Mouse (Mus musculus): ENCODE measurements at regions not wholly inside any gene's neighbourhood (a gene's known extent, or its start where the extent isn't known, plus 50 kb on each side); places are given as distances from the start of the nearest gene placed in this dataset.

- DNase-seq (ENCODE audit: low read depth, low spot score), result no peak
Observed at GRCm38 (mm10) chr16:75663871-75664270, 71.2 kb downstream of the Rbm11 start.

- no peak for DNase-seq (ENCODE audit: low read depth, low spot score)
Observed at GRCm38 (mm10) chr16:75667589-75667988, 74.9 kb downstream of the Rbm11 start.

GRCm38 (mm10) chr16:75672112-75672511 is 79.5 kb downstream of the Rbm11 start:
- DNase-seq (ENCODE audit: low read depth, low spot score), result no peak

GRCm38 (mm10) chr16:75675871-75676270 is 83.2 kb downstream of the Rbm11 start:
- DNase-seq (ENCODE audit: low read depth, low spot score), result peak; percentile 72

- no peak for DNase-seq (ENCODE audit: low read depth, low spot score)
Observed at GRCm38 (mm10) chr16:75677180-75677579, 84.5 kb downstream of the Rbm11 start.
